Mouse (Mus musculus) thymus, adult 2 months (tissue): ENCODE data around the gene Adora2a. TPM values are rescaled to one million over a fixed set of nuclear protein-coding genes. Genes with fewer than 3 reads are reported as not detected.
"Not testable (repeated sequence)": the region's sequence is repeated elsewhere in the genome, so short reads cannot be mapped to it uniquely, and the experiment has no call there.

Experiments used
- DNase-seq: peaks from one replicate; pipeline ENCODE4 v3.0.0; 2021
- H3K27ac ChIP-seq: fragments of 200-500 bp; 2 replicates; pipeline ENCODE4 v1.5.1; 2012; ENCODE audit warnings: low read length, control low read depth; ENCODE audit not compliant: control insufficient read depth, insufficient read depth
- H3K27me3 ChIP-seq: fragments of 200-500 bp; 2 replicates; pipeline ENCODE4 v1.6.1; 2012; ENCODE audit warnings: mild to moderate bottlenecking, low read length, moderate library complexity, mixed read lengths; ENCODE audit not compliant: control insufficient read depth, insufficient read depth
- H3K36me3 ChIP-seq: fragments of 200-500 bp; 2 replicates; pipeline ENCODE4 v1.6.1; 2012; ENCODE audit warnings: mild to moderate bottlenecking, low read length, moderate library complexity; ENCODE audit not compliant: control insufficient read depth, insufficient read depth
- H3K4me1 ChIP-seq: fragments of 200-500 bp; replicated peaks from 2 replicates; pipeline ENCODE4 v1.6.1; 2012; ENCODE audit warnings: low read length; ENCODE audit not compliant: control insufficient read depth, insufficient read depth
- H3K4me3 ChIP-seq: fragments of 200-500 bp; 2 replicates; pipeline ENCODE4 v1.5.1; 2012; ENCODE audit warnings: mild to moderate bottlenecking, low read length, control low read depth, moderate library complexity; ENCODE audit not compliant: control insufficient read depth, insufficient read depth
- CTCF ChIP-seq: fragments of 200-500 bp; IDR thresholded peaks from 2 replicates; pipeline ENCODE4 v1.5.1; 2012; ENCODE audit warnings: mild to moderate bottlenecking, control low read depth, low read length, moderate library complexity, borderline replicate concordance; ENCODE audit not compliant: control insufficient read depth, poor library complexity, insufficient read depth; ENCODE audit errors: extremely low read depth
- POLR2A ChIP-seq: fragments of 200-500 bp; IDR thresholded peaks from 2 replicates; pipeline ENCODE4 v1.6.1; 2012; ENCODE audit warnings: mild to moderate bottlenecking, low read length, control low read depth, moderate library complexity; ENCODE audit not compliant: control insufficient read depth, poor library complexity, insufficient read depth; ENCODE audit errors: extremely low read depth
- WGBS: fragments of 180-500 bp; shearing (Covaris S2); methylation state at CpG from one replicate; pipeline ENCODE4 v1.1.7; 2018; 5-methylcytosine and 5-hydroxymethylcytosine counted together
- polyA plus RNA-seq: library from polyadenylated mRNA; depleted of rRNA; stranded (reverse); fragments of >200 nt; gene quantifications from 2 replicates; pipeline ENCODE4 v1.2.3, GENCODE M21; 2012

Gene Adora2a
- polyA plus RNA-seq, 1 experiment = 53.4 TPM

- Histone ChIP-seq H3K27me3 (no peaks in the 10 kb centered on the region), H3K36me3 (peaks cover 7% of the 10 kb centered on the region; the same call in 1 of the 2 replicates), H3K4me1 (no peaks in the 10 kb centered on the region), H3K27ac (no peak overlapping the region), H3K4me3 (no peak overlapping the region)
- WGBS = 84% methylated on average over 7 of the region's 7 CpGs
- no peak for TF ChIP-seq CTCF
- no peak for TF ChIP-seq POLR2A
- DNase-seq = no peak
Observed at GRCm38 (mm10) chr10:75334175-75334574, 17.5 kb downstream of the Adora2a start.

- H3K27ac ChIP-seq = no peak overlapping the region
- TF ChIP-seq CTCF (no peak), POLR2A (no peak)
- no peaks in the 10 kb centered on the region for H3K27me3 ChIP-seq
- peaks cover 7% of the 10 kb centered on the region; the same call in 1 of the 2 replicates for H3K36me3 ChIP-seq
- 94% methylated on average over 6 of the region's 6 CpGs for WGBS
- H3K4me3 ChIP-seq = no peak overlapping the region
- no peak for DNase-seq
- H3K4me1 ChIP-seq = no peaks in the 10 kb centered on the region
Observed at GRCm38 (mm10) chr10:75335075-75335474, 18.4 kb downstream of the Adora2a start.

- 94% methylated on average over 10 of the region's 10 CpGs for WGBS
- DNase-seq = no peak
- no peak overlapping the region for H3K4me3 ChIP-seq
- peaks cover 3% of the 10 kb centered on the region; the same call in 1 of the 2 replicates for H3K36me3 ChIP-seq
- H3K4me1 ChIP-seq = no peaks in the 10 kb centered on the region
- H3K27me3 ChIP-seq = no peaks in the 10 kb centered on the region
- H3K27ac ChIP-seq = no peak overlapping the region
- no peak for TF ChIP-seq CTCF
- no peak for TF ChIP-seq POLR2A
Observed at GRCm38 (mm10) chr10:75337231-75337630, 20.6 kb downstream of the Adora2a start.

- no peak overlapping the region for H3K4me3 ChIP-seq
- no peaks in the 10 kb centered on the region for H3K4me1 ChIP-seq
- H3K27ac ChIP-seq = no peak overlapping the region
- no peak for DNase-seq
- peaks cover 3% of the 10 kb centered on the region; the same call in 1 of the 2 replicates for H3K36me3 ChIP-seq
- TF ChIP-seq CTCF (no peak), POLR2A (no peak)
- no peaks in the 10 kb centered on the region for H3K27me3 ChIP-seq
- WGBS = 31% methylated on average over 5 of the region's 5 CpGs
Observed at GRCm38 (mm10) chr10:75338852-75339251, 22.2 kb downstream of the Adora2a start.

GRCm38 (mm10) chr10:75339377-75339776 is 22.7 kb downstream of the Adora2a start:
- peaks cover 2% of the 10 kb centered on the region; the same call in 1 of the 2 replicates for H3K36me3 ChIP-seq
- no peak overlapping the region for H3K4me3 ChIP-seq
- H3K27ac ChIP-seq = no peak overlapping the region
- no peaks in the 10 kb centered on the region; the same call in 1 of the 2 replicates for H3K4me1 ChIP-seq
- TF ChIP-seq CTCF = no peak
- no peaks in the 10 kb centered on the region for H3K27me3 ChIP-seq
- no peak for DNase-seq
- 91% methylated on average over 7 of the region's 7 CpGs for WGBS

GRCm38 (mm10) chr10:75341936-75342335 is 25.3 kb downstream of the Adora2a start:
- DNase-seq = no peak
- Histone ChIP-seq H3K4me3 (no peak overlapping the region), H3K27ac (no peak overlapping the region), H3K36me3 (no peaks in the 10 kb centered on the region), H3K27me3 (no peaks in the 10 kb centered on the region), H3K4me1 (no peaks in the 10 kb centered on the region; the same call in 1 of the 2 replicates)
- 47% methylated on average over 8 of the region's 8 CpGs for WGBS
- TF ChIP-seq POLR2A = no peak
- no peak for TF ChIP-seq CTCF

GRCm38 (mm10) chr10:75344563-75344962 is 27.9 kb downstream of the Adora2a start:
- H3K27me3 ChIP-seq, H3K36me3 ChIP-seq, H3K4me3 ChIP-seq, DNase-seq, H3K4me1 ChIP-seq, H3K27ac ChIP-seq: not testable (repeated sequence)
- 92% methylated on average over 1 of the region's 1 CpGs for WGBS
